30 mouse cellular contexts compared by ENCODE assay signal in genomic region chr12:70084198-70084597, GRCm38 (mm10). TPM values are rescaled to one million over a fixed set of nuclear protein-coding genes. Genes with fewer than 3 reads are reported as not detected.
DNase-seq lines count a peak whose midpoint lies in the region; ATAC-seq lines count a peak whose summit lies in the region.
"Had no signal": no experiment of that assay in that cellular context is flagged by ENCODE, and none has a peak within 500 bp of the region (broad histone marks: within the 10 kb centered on the region; RNA-seq: fewer than 3 reads in every experiment).

No protein-coding gene starts in this region.

- no peak overlapping the region for H3K4me3 ChIP-seq in liver, embryonic 16.5 days (ENCODE audit: low read depth, low read length)
- no peak overlapping the region for H3K4me3 ChIP-seq in liver, embryonic 11.5 days (ENCODE audit: low read depth, low read length)
- no peak overlapping the region for H3K4me3 ChIP-seq in heart, embryonic 12.5 days
- H3K4me3 ChIP-seq: forebrain, embryonic 13.5 days; kidney, embryonic 15.5 days; layer of hippocampus, adult 2 months; left cerebral cortex, adult 2 months; liver, embryonic 15.5 days; neural tube, embryonic 13.5 days had no signal

- DNase-seq in liver, embryonic 11.5 days (ENCODE audit: low spot score): no peak
- no peak for DNase-seq in kidney, postnatal 36 days
- DNase-seq in retina, postnatal 1 day: no peak
- DNase-seq: adrenal gland, postnatal 25 days; cerebellum, adult 8-10 months; cerebellum, postnatal 25 days; gastrocnemius, postnatal 14 days; heart, adult 18-20 months; kidney, adult 18-20 months; kidney, postnatal 25 days; left cerebral cortex, postnatal 4 days; spleen, adult 18-20 months; thymus, adult 18-20 months; thymus, postnatal 36 days had no signal

- no peaks in the 10 kb centered on the region; the same call in 1 of the 2 replicates for H3K4me1 ChIP-seq in liver, embryonic 16.5 days (ENCODE audit: control insufficient read depth, low read depth, low read length)
- no peaks in the 10 kb centered on the region for H3K4me1 ChIP-seq in liver, embryonic 11.5 days (replicated peaks; ENCODE audit: control insufficient read depth, insufficient read depth, low read length)
- H3K4me1 ChIP-seq in heart, embryonic 12.5 days (replicated peaks): peaks cover 12% of the 10 kb centered on the region
- H3K4me1 ChIP-seq: forebrain, embryonic 13.5 days; kidney, embryonic 15.5 days; neural tube, embryonic 13.5 days had no signal

- H3K36me3 ChIP-seq in liver, embryonic 16.5 days (ENCODE audit: control insufficient read depth, insufficient read depth): no peaks in the 10 kb centered on the region
- H3K36me3 ChIP-seq in liver, embryonic 11.5 days (ENCODE audit: control insufficient read depth, insufficient read depth, low read length): no peaks in the 10 kb centered on the region
- H3K36me3 ChIP-seq in heart, embryonic 12.5 days: peaks cover 4% of the 10 kb centered on the region
- H3K36me3 ChIP-seq: liver, embryonic 15.5 days had no signal

- H3K27ac ChIP-seq in liver, embryonic 16.5 days (ENCODE audit: low read length): no peak overlapping the region
- no peak overlapping the region for H3K27ac ChIP-seq in liver, embryonic 11.5 days (ENCODE audit: low read depth, low read length)
- no peak overlapping the region for H3K27ac ChIP-seq in heart, embryonic 12.5 days (ENCODE audit: poor library complexity, severe bottlenecking)
- H3K27ac ChIP-seq: forebrain, embryonic 13.5 days; kidney, embryonic 15.5 days; layer of hippocampus, adult 2 months; left cerebral cortex, adult 2 months; liver, embryonic 15.5 days; macrophage; neural tube, embryonic 13.5 days had no signal

- WGBS in liver, embryonic 16.5 days (ENCODE audit: insufficient replicate concordance): 38% methylated on average over 5 of the region's 5 CpGs
- WGBS in liver, embryonic 11.5 days: 57% methylated on average over 5 of the region's 5 CpGs
- whole genome bisulfite sequencing in heart, embryonic 12.5 days: 91% methylated on average over 5 of the region's 5 CpGs

- no peak overlapping the region for H3K4me2 ChIP-seq in liver, embryonic 16.5 days (ENCODE audit: low read depth, low read length)
- H3K4me2 ChIP-seq in liver, embryonic 11.5 days: no peak overlapping the region
- no peak overlapping the region for H3K4me2 ChIP-seq in heart, embryonic 12.5 days
- H3K4me2 ChIP-seq: forebrain, embryonic 13.5 days; heart, embryonic 11.5 days; kidney, embryonic 15.5 days; liver, embryonic 15.5 days; midbrain, embryonic 11.5 days; neural tube, embryonic 13.5 days had no signal

- H3K9me3 ChIP-seq in liver, embryonic 16.5 days (replicated peaks; ENCODE audit: control insufficient read depth, low read length): no peaks in the 10 kb centered on the region
- H3K9me3 ChIP-seq in liver, embryonic 11.5 days (ENCODE audit: control insufficient read depth, low read length): 0 out of 2 replicates have a peak, but pooled peaks cover 2% of the 10 kb centered on the region
- H3K9me3 ChIP-seq in heart, embryonic 12.5 days (replicated peaks): 0 out of 2 replicates have a peak, but pooled peaks cover 3% of the 10 kb centered on the region
- H3K9me3 ChIP-seq: forebrain, embryonic 13.5 days; kidney, embryonic 15.5 days; liver, embryonic 15.5 days; neural tube, embryonic 13.5 days had no signal

- H3K9ac ChIP-seq in liver, embryonic 16.5 days (ENCODE audit: low read depth, low read length): no peak overlapping the region
- no peak overlapping the region for H3K9ac ChIP-seq in liver, embryonic 11.5 days (ENCODE audit: low read depth, low read length)
- H3K9ac ChIP-seq in heart, embryonic 12.5 days: no peak overlapping the region
- H3K9ac ChIP-seq: forebrain, embryonic 13.5 days; kidney, embryonic 15.5 days; liver, embryonic 15.5 days; neural tube, embryonic 13.5 days had no signal

- ATAC-seq in liver, embryonic 16.5 days (ENCODE audit: low read depth): peak; percentile 35; the same call in 1 of the 2 replicates
- ATAC-seq in liver, embryonic 11.5 days (replicated peaks; ENCODE audit: low FRiP score): no peak
- peak; percentile 99 for ATAC-seq in granulocyte monocyte progenitor cell, adult 5-6 weeks (replicated peaks; ENCODE audit: poor library complexity, severe bottlenecking)
- peak; percentile 99 for ATAC-seq in megakaryocyte progenitor cell, adult 5-6 weeks (replicated peaks; ENCODE audit: poor library complexity)
- no peak for ATAC-seq in heart, embryonic 12.5 days (ENCODE audit: insufficient number of reproducible peaks, low FRiP score)
- ATAC-seq: forebrain, embryonic 13.5 days; hindbrain, embryonic 16.5 days; midbrain, embryonic 16.5 days; Patski had no signal

- H3K27me3 ChIP-seq in liver, embryonic 16.5 days (ENCODE audit: control insufficient read depth, insufficient read depth, low read depth, low read length): no peaks in the 10 kb centered on the region
- H3K27me3 ChIP-seq in liver, embryonic 11.5 days (replicated peaks; ENCODE audit: control insufficient read depth, insufficient read depth, low read length): no peaks in the 10 kb centered on the region
- no peaks in the 10 kb centered on the region for H3K27me3 ChIP-seq in heart, embryonic 12.5 days (replicated peaks)
- H3K27me3 ChIP-seq: forebrain, embryonic 13.5 days; kidney, embryonic 15.5 days; liver, embryonic 15.5 days; neural tube, embryonic 13.5 days; Patski had no signal

RNA-seq across cellular contexts. Expression of gene Nin, which starts 29.3 kb away (rescaled TPM):
- 3.1 TPM in 2 replicates for polyA plus RNA-seq in liver, embryonic 16.5 days (2015; fragmentation: Nextera tagmentation; extraction: Ambion mirVana)
- 7.7 and 9.4 TPM in 2 replicates for polyA plus RNA-seq in liver, embryonic 11.5 days (2014; fragmentation: Nextera tagmentation; extraction: Ambion mirVana)
- total RNA-seq in granulocyte monocyte progenitor cell, adult 5-6 weeks (2014; fragmentation: Nextera tagmentation): 136 and 157 TPM in 2 replicates
- total RNA-seq in granulocyte monocyte progenitor cell, adult 5-6 weeks (2017): 193 and 259 TPM in 2 replicates
- total RNA-seq in megakaryocyte progenitor cell, adult 5-6 weeks (2015): 117 and 120 TPM in 2 replicates
- total RNA-seq in megakaryocyte progenitor cell, adult 5-6 weeks (2017): 190 and 207 TPM in 2 replicates
- polyA plus RNA-seq in heart, embryonic 12.5 days (2016; fragmentation: Nextera tagmentation; extraction: Ambion mirVana): 10.4 and 11.4 TPM in 2 replicates

Comparison
In these comparisons a context has a peak if more than half of its experiments do, and no peak if none do; other contexts are left out.
1. ATAC-seq: peak in liver, embryonic 16.5 days (single experiment), granulocyte monocyte progenitor cell, adult 5-6 weeks (single experiment) and megakaryocyte progenitor cell, adult 5-6 weeks (single experiment); none in liver, embryonic 11.5 days (single experiment) and heart, embryonic 12.5 days (single experiment).